Mouse (Mus musculus) kidney, postnatal 0 days (tissue): Measurements from ENCODE around the gene Pak4. TPM values are rescaled to one million over a fixed set of nuclear protein-coding genes. Genes with fewer than 3 reads are reported as not detected.
"Not testable (repeated sequence)": the region's sequence is repeated elsewhere in the genome, so short reads cannot be mapped to it uniquely, and the experiment has no call there.

ENCODE experiments used
- ATAC-seq: fragments of 200-750 bp; cut with Nextera tagmentation; replicated peaks from 2 replicates; pipeline ENCODE4 v1.8.0; 2017; ENCODE audit warnings: low read depth, moderate number of reproducible peaks, moderate TSS enrichment, moderate library complexity; ENCODE audit not compliant: low FRiP score
- DNase-seq: peaks from one replicate; pipeline ENCODE4 v3.0.0-alpha.2; 2016; ENCODE audit warnings: low spot score
- H3K27ac ChIP-seq: fragments of 300-500 bp; sonication (generic); 2 replicates; pipeline ENCODE4 v1.5.1; 2014; ENCODE audit warnings: mild to moderate bottlenecking
- H3K27me3 ChIP-seq: fragments of 300-500 bp; sonication (generic); 2 replicates; pipeline ENCODE4 v1.6.1; 2014; ENCODE audit warnings: low read length, mixed read lengths; ENCODE audit not compliant: insufficient read depth
- H3K36me3 ChIP-seq: fragments of 300-500 bp; sonication (generic); 2 replicates; pipeline ENCODE4 v1.6.1; 2014; ENCODE audit warnings: low read length, mixed read lengths; ENCODE audit not compliant: insufficient read depth
- H3K4me1 ChIP-seq: fragments of 300-500 bp; sonication (generic); replicated peaks from 2 replicates; pipeline ENCODE4 v1.6.1; 2014; ENCODE audit warnings: antibody characterized with exemption, low read length, mixed read lengths; ENCODE audit not compliant: insufficient read depth
- H3K4me2 ChIP-seq: fragments of 300-500 bp; sonication (generic); 2 replicates; pipeline ENCODE4 v1.6.1; 2014; ENCODE audit warnings: mild to moderate bottlenecking, low read length, moderate library complexity, mixed read lengths
- H3K4me3 ChIP-seq: fragments of 300-500 bp; sonication (generic); replicated peaks from 2 replicates; pipeline ENCODE4 v1.5.1; 2014; ENCODE audit warnings: low read depth, low read length
- H3K9ac ChIP-seq: fragments of 300-500 bp; sonication (generic); 2 replicates; pipeline ENCODE4 v1.6.1; 2014; ENCODE audit warnings: low read depth, low read length
- H3K9me3 ChIP-seq: fragments of 300-500 bp; sonication (generic); replicated peaks from 2 replicates; pipeline ENCODE4 v1.6.1; 2016; ENCODE audit warnings: low read length, inconsistent platforms, mixed read lengths
- CTCF ChIP-seq: IDR thresholded peaks from 2 replicates; pipeline ENCODE4 v1.5.1; 2016; ENCODE audit warnings: antibody characterized with exemption, low read depth, mild to moderate bottlenecking, moderate library complexity
- WGBS: fragments of 180-500 bp; shearing (Covaris S2); extraction: QIAGEN DNeasy Blood & Tissue Kit; methylation state at CpG from one replicate; pipeline ENCODE4 v1.1.7; 2014; 5-methylcytosine and 5-hydroxymethylcytosine counted together
- microRNA-seq: library from miRNA; unstranded; fragments of <30 nt; microRNA quantifications from one replicate; pipeline ENCODE4, GENCODE M21; 2016
- polyA plus RNA-seq: library from polyadenylated mRNA; unstranded; fragments of >200 nt; fragmentation: Nextera tagmentation; extraction: Ambion mirVana; gene quantifications from 2 replicates; pipeline ENCODE4 v1.2.1, GENCODE M21; 2015

The Pak4 gene
- polyA plus RNA-seq, 1 experiment from 2014 or later, result 33.5 TPM

- TF ChIP-seq CTCF, result no peak
- DNase-seq, result peak; percentile 44
- Histone ChIP-seq H3K4me2 (no peak overlapping the region), H3K27me3 (no peaks in the 10 kb centered on the region), H3K27ac (no peak overlapping the region), H3K4me3 (no peak overlapping the region), H3K4me1 (no peaks in the 10 kb centered on the region), H3K9ac (no peak overlapping the region), H3K36me3 (no peaks in the 10 kb centered on the region), H3K9me3 (no peaks in the 10 kb centered on the region)
- 45% methylated on average over 8 of the region's 8 CpGs for WGBS
- ATAC-seq, result 0 out of 2 replicates have a peak, but pooled peaks have one; percentile 34
Measured at GRCm38 (mm10) chr7:28532005-28532404, 66.0 kb downstream of the Pak4 start.

DNA sequence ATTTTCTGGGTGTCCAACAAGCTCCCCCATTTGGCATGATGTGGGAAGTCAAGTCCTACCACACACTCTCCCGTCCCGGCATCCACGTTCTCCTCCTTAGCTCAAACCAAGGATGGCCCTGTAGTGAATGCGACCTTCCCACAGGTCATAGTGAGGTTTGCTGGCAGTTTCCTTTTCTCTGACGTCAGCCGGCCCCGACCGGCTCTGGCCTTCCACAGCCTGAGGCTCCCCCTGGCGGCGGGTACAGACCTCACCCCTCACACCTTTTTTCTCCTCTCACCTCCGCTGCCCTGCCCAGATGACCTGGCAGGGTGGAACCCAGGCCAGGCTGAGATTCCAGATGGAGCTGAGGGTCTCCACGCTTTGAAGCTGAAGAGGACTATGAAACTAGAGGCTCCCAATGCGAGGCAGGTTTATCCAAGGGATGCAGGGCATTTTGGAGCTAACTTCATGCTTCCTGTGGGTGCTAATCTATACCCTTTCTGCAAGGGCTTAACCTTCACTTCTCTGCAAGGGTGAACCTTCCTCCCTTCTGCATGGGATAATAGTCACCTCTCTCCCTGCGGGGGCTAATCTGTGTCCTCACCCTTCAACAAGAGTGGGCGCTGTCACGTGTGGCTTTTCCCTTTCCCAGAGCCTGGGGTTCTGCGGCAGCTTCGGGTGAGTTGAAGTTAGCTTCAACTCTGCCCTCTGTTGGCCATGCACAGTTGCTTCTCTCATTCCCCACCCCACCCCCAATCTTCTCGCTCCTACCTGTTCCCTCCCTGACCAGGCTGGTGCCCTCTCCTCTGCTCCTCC, 69.9 kb downstream of the Pak4 start:
- no peaks in the 10 kb centered on the region for H3K9me3 ChIP-seq
- DNase-seq (peak; percentile 89), ATAC-seq (peak; percentile 64; the same call in 1 of the 2 replicates)
- no peaks in the 10 kb centered on the region for H3K27me3 ChIP-seq
- no peak overlapping the region for H3K4me3 ChIP-seq
- H3K27ac ChIP-seq, result no peak overlapping the region
- H3K36me3 ChIP-seq, result no peaks in the 10 kb centered on the region
- H3K4me2 ChIP-seq, result no peak overlapping the region
- TF ChIP-seq CTCF, result peak; percentile 92
- H3K4me1 ChIP-seq, result no peaks in the 10 kb centered on the region
- 9% methylated on average over 19 of the region's 19 CpGs for WGBS
- no peak overlapping the region for H3K9ac ChIP-seq

DNA sequence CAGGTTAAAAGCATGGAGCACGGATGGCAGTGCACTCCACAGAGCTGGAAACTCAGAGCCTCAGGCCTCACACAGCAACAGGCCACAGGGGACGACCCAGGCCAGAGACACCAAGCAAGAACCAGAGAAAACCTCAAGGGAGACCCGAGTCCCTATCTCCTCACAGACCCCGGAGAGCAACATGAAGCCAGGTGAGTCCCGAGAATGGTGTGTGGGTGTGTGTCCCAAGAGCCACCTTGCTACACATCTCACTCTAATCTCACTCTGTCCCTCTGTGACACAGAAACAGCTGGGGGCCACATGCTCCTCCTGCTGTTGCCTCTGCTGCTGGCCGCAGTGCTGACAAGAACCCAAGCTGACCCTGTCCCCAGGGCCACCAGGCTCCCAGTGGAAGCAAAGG, 75.4 kb downstream of the Pak4 start, which contains the start of gene Ifnl3:
Gene Ifnl3, plus strand, starts transcription at position 301 of the 400 bp plus-strand sequence.
- H3K4me2 ChIP-seq, result not testable (repeated sequence)
- 77% methylated on average over 4 of the region's 6 CpGs for WGBS

DNA sequence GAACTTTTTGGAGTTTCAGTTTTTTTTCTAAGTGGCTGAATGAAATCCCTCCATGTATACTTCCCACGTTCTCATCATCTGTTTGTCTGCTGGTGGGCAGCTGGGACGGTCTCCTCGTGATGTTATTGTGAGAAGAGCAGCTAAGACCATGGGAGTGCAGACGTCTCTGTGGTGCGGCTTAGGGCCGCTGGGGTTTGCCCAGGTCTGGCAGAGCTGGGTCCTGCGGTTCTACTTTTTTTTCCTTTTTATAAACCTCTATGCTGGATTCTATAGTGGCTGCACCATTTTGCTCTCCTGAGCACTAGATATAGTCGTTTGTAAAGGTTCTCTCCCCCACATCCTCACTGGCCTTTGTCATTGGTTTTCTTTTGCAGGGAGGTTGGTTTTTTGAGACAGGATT, 86.5 kb downstream of the Pak4 start:
- H3K27me3 ChIP-seq, result no peaks in the 10 kb centered on the region
- no peaks in the 10 kb centered on the region for H3K9me3 ChIP-seq
- ATAC-seq, result no peak
- H3K36me3 ChIP-seq, result no peaks in the 10 kb centered on the region
- no peak overlapping the region for H3K4me2 ChIP-seq
- DNase-seq, result no peak
- H3K9ac ChIP-seq, result no peak overlapping the region
- H3K4me3 ChIP-seq, result no peak overlapping the region
- no peak for TF ChIP-seq CTCF
- no peaks in the 10 kb centered on the region for H3K4me1 ChIP-seq
- H3K27ac ChIP-seq, result no peak overlapping the region
- WGBS, result 61% methylated on average over 8 of the region's 8 CpGs

More for the DNA sequence above, 75.4 kb downstream of the Pak4 start, which contains the start of gene Ifnl3:
- not testable (repeated sequence) for H3K27ac ChIP-seq, H3K4me3 ChIP-seq, H3K9me3 ChIP-seq, ATAC-seq, H3K4me1 ChIP-seq, H3K9ac ChIP-seq, DNase-seq, H3K27me3 ChIP-seq, H3K36me3 ChIP-seq

DNA sequence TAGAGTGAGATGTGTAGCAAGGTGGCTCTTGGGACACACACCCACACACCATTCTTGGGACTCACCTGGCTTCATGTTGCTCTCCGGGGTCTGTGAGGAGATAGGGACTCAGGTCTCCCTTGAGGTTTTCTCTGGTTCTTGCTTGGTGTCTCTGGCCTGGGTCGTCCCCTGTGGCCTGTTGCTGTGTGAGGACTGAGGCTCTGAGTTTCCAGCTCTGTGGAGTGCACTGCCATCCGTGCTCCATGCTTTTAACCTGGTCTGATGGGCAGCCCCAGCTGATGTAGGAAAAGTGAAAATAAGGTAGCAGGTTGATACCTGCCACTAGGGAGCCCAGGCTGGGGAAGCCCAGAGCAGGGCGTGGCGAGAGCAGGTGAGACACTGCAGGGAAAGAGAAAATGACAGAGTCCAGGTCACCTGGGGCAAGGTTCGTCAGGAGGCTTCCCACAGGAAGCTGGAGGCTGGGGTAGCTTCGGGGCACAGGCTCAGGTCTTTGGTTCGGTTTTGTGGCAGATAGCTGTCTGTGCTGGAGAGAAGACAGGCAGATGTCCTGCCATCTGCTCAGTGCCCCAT, 87.5 kb downstream of the Pak4 start, which contains the start of gene Ifnl2:
Gene Ifnl2, minus strand, starts transcription at position 51 of the 570 bp plus-strand sequence.
- DNase-seq, result not testable (repeated sequence)
- 65% methylated on average over 8 of the region's 8 CpGs for WGBS

DNA sequence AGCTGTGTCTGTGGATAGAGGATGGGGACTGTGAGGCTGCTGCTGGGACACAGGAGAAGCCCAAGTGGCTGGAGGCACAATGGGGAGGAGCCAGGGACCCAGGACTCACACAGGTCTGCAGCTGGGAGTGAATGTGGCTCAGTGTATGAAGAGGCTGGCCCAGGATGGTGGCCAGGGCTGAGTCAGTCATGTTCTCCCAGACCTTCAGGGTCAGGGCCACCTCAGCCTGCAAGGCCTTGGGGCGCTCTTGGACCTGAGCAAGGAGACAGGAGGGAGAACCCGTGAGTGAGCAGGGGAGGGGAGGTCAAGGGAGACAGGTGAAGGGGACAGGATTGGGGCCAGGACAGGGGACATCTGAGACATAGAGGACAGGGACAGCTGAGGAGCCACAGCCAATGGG, 88.9 kb downstream of the Pak4 start:
- not testable (repeated sequence) for H3K4me2 ChIP-seq, H3K27ac ChIP-seq, H3K9me3 ChIP-seq, ATAC-seq, DNase-seq, H3K9ac ChIP-seq, H3K4me1 ChIP-seq, H3K4me3 ChIP-seq, H3K27me3 ChIP-seq, H3K36me3 ChIP-seq
- 67% methylated on average over 2 of the region's 2 CpGs for WGBS

More for the DNA sequence above, 87.5 kb downstream of the Pak4 start, which contains the start of gene Ifnl2:
- H3K27ac ChIP-seq, ATAC-seq, H3K9me3 ChIP-seq, H3K4me3 ChIP-seq, H3K36me3 ChIP-seq, H3K4me1 ChIP-seq, H3K9ac ChIP-seq, H3K27me3 ChIP-seq, H3K4me2 ChIP-seq: not testable (repeated sequence)

Small RNAs within 50 kb of the gene (microRNA-seq; reads per million reads assigned to microRNA genes)
- not detected for gene Mir7049

Other genes with a start within 250 kb of the Pak4 start
- 1,088 and 1,198 TPM in 2 replicates for gene Rps16, start 247.5 kb downstream of the Pak4 start, polyA plus RNA-seq
- 29.9 and 33.3 TPM in 2 replicates for gene Plekhg2, start 225.6 kb downstream of the Pak4 start, polyA plus RNA-seq
- gene Zfp36, start 217.9 kb downstream of the Pak4 start, polyA plus RNA-seq, result 18.6 and 19.6 TPM in 2 replicates
- 44.6 and 47.8 TPM in 2 replicates for gene Med29, start 205.5 kb downstream of the Pak4 start, polyA plus RNA-seq
- gene Paf1, start 205.2 kb downstream of the Pak4 start, polyA plus RNA-seq, result 60.2 and 70.3 TPM in 2 replicates
- 19.5 and 23.8 TPM in 2 replicates for gene Gmfg, start 160.7 kb downstream of the Pak4 start, polyA plus RNA-seq
- 2.1 and 2.8 TPM in 2 replicates for gene Lrfn1, start 146.2 kb downstream of the Pak4 start, polyA plus RNA-seq
- not detected in 2 replicates for gene Ifnl2, start 87.7 kb downstream of the Pak4 start, polyA plus RNA-seq
- gene Ifnl3, start 75.3 kb downstream of the Pak4 start, polyA plus RNA-seq, result not detected in 2 replicates
- 0.27 and 0.45 TPM in 2 replicates for gene Sycn, start 57.3 kb downstream of the Pak4 start, polyA plus RNA-seq
- gene Nccrp1, start 50.9 kb downstream of the Pak4 start, polyA plus RNA-seq, result 5.5 and 7.3 TPM in 2 replicates
- 18.4 and 19.5 TPM in 2 replicates for gene Samd4b, start within 50 bp of the Pak4 start, polyA plus RNA-seq
- gene Acp7, start 33.1 kb upstream of the Pak4 start, polyA plus RNA-seq, result not detected in 2 replicates
- gene Fbxo27, start 94.7 kb upstream of the Pak4 start, polyA plus RNA-seq, result 3.9 and 4.1 TPM in 2 replicates
- 7.0 and 8.0 TPM in 2 replicates for gene Fbxo17, start 118.6 kb upstream of the Pak4 start, polyA plus RNA-seq
- gene Mrps12, start 143.6 kb upstream of the Pak4 start, polyA plus RNA-seq, result 143 and 151 TPM in 2 replicates
- gene Sars2, start 143.8 kb upstream of the Pak4 start, polyA plus RNA-seq, result 20.2 and 21.5 TPM in 2 replicates
- not detected in 2 replicates for gene Ccer2, start 158.0 kb upstream of the Pak4 start, polyA plus RNA-seq
- gene Sirt2, start 168.6 kb upstream of the Pak4 start, polyA plus RNA-seq, result 54.1 and 60.2 TPM in 2 replicates
- gene Nfkbib, start 169.3 kb upstream of the Pak4 start, polyA plus RNA-seq, result 42.2 and 43.7 TPM in 2 replicates
- gene Rinl, start 190.8 kb upstream of the Pak4 start, polyA plus RNA-seq, result 5.2 and 6.3 TPM in 2 replicates
- 232 TPM in 2 replicates for gene Hnrnpl, start 210.4 kb upstream of the Pak4 start, polyA plus RNA-seq
- 330 and 348 TPM in 2 replicates for gene Ech1, start 227.0 kb upstream of the Pak4 start, polyA plus RNA-seq
- gene Lgals4, start 235.7 kb upstream of the Pak4 start, polyA plus RNA-seq, result 10.8 and 10.9 TPM in 2 replicates